Mouse (Mus musculus) left cerebral cortex, adult 18-20 months (tissue): ENCODE results near the gene Ensa. TPM values are rescaled to one million over a fixed set of nuclear protein-coding genes. Genes with fewer than 3 reads are reported as not detected.
"Not testable (repeated sequence)": the region's sequence is repeated elsewhere in the genome, so short reads cannot be mapped to it uniquely, and the experiment has no call there.

Experiments used
- DNase-seq, 2 experiments: peaks; one replicate each; pipeline ENCODE4 v3.0.0; 2021 to 2022; ENCODE audit warnings: low spot score in 2 of 2, mixed read lengths in 1 of 2
- total RNA-seq, 2 experiments: library from RNA; stranded (reverse); gene quantifications; 2 replicates each; pipeline ENCODE4 v1.2.3; 2021

Gene Ensa
- total RNA-seq, 2 experiments from 2014 or later, result 351 to 360 TPM

DNA sequence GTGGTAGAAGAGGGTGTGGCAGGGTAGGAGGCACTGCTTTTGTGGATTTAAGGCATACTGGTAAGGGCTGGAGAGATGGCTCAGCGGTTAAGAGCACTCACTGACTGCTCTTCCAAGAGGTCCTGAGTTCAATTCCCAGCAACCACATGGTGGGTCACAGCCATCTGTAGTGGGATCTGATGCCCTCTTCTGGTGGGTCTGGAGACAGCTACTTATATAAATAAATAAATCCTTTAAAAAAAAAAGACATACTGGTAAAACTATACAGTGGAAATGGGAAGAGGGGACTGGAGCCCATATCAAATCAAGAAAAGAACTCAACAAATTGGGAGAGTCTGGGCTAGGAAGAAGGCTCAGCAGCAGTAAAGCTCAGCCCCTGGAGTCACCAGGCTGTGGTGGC is 14.9 kb downstream of the Ensa start:
- DNase-seq, result no peak

DNA sequence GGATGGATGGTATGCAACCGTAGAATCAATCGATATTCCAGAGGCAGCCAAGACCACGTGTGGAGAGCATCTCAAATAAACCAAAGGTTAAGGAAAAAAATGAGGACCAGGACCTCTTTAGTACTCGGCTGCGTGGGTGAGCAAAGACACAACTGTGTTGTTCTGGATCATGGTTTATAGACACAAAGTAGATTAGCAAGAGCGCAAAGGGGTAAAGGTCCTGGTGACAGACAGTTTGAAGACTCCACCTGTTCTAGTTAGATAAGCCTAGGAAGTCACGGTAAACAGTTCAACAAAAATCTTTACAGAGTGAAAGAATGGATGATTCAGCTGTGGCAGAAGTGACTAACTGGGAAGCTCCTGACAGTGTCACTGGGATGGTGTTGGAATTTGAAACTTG is 18.3 kb downstream of the Ensa start:
- DNase-seq, result no peak

DNA sequence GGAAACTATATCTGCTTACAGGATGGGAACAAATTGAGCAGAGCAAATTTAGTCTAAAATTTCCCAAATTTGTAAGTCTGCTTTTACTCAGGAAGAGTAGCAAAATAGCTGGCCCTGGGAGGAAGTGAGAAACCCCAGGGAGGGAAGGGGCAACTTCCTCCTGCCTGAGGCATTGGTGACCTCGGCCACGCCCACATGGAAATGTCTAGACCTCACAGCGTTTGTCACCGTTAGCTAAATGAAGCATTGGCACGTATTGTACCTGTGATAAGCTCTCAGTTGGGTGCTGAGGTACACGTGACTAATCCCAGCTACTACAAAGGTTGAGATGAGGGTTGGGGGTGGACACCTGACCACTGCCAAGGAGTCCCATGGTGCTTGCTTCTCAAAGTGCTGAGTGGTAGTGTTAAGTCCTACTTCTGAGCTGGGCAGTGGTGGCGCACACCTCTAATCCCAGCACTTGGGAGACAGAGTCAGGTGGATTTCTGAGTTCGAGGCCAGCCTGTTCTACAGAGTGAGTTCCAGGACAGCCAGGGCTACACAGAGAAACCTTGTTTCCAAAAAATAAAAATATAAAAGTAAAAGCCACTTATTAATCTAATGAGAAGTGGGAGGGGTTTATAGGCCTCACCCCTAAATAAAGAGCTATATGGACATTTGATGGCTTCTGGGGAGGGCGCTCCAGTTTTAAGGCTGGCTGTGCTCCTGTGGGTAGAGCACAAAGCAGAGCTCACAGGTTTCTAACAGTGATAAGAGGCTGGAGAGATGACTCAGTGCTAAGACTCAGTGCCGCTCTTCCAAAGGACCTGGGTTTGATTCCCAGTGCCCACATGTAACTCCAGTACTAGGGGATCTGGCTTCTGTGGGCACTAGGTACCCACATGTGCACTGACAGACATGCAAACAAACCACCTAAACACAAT is 20.8 kb downstream of the Ensa start:
- no peak for DNase-seq

DNA sequence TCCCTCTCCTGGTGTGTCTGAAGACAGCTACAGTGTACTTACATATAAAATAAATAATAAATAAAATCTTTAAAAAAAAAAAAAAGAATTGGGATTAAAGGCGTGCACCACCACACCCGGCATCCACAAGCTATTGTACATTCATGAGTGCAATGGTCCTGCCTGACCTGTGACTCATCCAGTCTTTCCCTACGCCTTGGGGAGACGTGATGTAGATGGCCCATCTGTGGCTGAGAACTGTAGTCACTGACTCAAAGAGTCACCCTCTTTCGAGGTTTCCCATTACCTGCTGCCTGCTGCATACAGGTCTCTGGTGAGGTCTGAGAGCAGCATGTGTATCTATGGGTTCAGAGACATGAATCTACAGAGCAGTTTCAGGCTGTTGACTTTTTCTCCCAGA is 23.2 kb downstream of the Ensa start:
- no peak for DNase-seq

DNA sequence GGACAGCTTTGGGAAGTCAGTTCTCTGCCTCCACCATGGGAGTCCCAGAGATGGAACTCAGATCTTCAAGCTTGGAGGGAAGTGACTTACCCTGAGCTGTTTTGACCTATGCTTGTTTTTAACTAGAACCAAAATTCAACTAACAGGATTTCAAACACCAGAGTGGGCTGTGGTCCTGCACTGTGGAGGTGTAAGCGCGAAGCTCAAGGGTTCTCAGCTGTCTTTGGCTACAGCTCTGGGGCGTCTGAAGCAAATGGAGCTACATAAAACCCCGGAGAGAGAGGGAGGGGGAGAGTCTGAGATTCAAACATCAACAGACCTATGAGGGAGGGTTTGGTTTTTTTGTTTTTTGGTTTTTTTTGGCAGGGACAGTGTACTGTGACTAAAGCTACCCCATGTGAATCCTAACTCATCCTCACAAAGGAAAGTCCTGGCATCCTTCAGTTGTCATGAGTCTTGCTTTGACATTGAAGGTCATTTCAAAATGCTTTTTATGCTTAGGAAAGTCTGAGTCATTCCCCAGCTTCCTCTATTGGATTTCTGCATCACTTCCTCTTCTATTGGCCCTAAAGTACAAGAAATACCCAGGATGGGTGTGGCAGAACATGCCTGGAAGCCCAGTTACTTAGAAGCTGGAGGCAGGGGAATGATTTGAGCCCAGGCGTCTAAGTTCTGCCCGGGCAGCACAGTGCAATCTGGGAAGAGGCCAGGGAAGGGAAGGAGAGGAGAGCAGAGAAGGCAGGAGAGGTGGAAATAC is 25.7 kb downstream of the Ensa start:
- no peak for DNase-seq

DNA sequence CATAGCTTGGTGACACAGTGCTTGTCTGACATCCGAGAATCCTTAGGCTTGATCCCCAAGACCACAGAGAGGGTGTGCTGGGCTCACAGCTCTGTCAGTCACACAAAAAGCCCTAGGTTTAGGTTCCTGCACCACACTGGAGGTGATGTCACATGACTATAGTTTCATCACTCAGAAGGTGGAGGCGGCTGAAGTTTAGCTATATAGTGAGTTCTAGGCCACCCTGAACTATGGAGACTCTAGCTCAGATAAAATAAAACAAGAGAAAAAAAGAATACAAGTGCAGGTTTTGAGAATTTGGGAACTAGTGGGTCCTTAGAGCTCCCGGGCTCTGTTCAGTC is 26.2 kb downstream of the Ensa start:
- no peak for DNase-seq

DNA sequence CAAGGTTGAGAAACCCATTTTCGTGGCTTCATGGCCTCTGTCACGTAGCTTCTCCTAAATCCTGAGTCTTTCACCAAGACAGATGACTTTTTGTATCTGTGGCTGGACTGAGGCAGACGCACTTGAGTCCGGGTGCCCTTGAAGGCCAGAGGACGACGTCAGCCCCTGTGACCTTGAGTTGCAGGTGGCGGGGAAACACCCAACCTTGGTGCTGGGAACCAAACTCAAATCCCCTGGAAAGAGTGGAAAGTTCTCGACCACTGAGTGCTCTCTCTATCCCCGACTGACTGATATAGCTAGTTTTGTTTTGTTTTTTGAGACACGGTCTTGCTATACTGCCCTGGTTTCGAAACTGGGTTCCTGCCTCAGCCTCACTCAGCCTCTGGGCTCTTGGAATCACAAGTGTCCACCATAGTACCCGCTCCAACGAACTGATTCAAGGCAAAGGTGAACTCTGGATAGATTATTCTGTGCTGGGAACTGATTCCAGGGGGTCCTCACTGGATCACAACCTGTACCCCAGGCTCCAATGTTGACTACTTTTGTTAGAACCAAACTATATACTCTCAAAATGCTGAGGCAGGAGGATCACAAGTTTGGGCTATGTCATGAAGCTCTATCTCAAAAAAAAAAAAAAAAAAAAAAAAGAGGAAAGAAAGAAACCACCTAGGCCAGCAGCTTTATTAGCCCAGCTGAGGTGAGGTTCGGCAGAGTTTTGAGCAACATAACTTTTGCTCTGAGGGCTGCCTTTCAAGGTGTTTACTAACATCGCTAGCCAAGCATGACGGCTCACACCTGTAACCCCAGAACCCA is 26.8 kb downstream of the Ensa start:
- no peak for DNase-seq

DNA sequence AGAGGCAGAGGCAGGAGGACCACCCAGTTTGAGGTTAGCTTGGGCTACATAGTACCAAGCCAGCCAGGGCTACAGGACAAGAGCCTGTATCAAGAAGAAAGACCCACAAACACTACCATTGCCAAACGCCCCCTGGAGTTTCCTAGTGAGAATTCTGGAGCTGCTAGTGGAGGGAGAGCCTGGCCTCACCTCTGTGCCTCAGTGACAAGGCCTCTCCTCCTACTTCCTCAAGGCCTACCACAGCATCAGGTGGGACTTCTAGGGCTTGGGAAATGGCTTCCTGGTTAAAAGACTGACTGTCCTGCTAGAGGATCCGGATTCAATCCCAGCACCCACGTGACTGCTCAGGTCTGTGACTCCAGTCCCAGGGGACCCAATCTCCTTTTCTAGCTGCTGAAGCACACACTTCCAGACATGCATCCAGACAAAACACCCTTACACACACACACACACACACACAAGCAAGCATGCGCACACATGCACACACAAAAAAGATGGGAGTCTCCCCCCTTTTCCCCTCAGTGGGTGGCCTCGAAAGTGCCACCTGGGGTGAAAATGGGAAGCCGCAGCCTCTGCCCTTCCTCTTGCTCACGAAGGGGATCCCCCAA is 27.5 kb downstream of the Ensa start:
- DNase-seq, result no peak

DNA sequence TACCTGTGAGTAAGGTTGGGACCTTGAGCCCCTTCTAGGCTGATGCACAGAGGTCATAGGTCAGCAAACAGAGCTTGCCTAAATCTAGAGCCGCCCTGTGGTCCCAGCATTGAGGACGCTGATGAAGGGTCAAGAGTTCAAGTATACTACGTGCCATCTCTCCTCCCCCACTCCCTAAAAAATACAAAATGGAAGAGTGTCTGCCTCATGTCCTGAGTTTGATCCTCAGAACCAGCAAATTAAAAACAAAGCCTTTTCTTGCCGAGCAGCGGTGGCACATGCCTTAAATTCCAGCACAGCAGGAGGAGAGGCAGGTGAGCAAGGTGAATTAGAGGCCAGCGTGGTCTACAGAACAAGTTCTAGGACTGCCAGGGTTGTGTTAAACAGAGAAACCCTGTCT is 28.1 kb downstream of the Ensa start:
- DNase-seq, result no peak

DNA sequence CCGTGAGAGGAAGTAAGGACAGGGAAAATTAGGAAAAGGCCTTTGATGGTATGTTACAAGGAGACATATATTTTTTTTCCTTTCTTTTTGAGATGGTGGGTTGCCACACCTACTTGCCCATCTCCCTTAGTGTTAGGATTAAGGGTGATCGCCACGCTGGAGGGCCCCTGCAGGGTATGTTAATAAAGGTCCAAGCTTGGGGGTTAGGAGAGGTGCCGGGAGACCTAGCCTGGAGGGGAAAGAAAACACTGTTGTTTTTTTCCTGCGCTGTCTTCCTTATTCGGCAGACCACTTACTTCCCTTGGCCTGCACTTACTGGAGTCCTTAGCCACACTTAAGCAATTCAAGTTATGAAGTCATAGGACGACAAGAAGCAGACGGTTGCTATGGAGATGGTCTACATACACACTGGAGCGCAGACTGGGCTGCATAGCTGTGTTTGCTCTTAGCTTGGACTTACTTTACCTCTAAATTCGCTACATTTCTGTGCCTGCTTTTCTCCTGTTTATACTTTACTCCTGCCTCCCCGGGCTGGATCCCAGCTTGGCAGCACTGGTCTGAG is 28.8 kb downstream of the Ensa start:
- DNase-seq, result no peak

DNA sequence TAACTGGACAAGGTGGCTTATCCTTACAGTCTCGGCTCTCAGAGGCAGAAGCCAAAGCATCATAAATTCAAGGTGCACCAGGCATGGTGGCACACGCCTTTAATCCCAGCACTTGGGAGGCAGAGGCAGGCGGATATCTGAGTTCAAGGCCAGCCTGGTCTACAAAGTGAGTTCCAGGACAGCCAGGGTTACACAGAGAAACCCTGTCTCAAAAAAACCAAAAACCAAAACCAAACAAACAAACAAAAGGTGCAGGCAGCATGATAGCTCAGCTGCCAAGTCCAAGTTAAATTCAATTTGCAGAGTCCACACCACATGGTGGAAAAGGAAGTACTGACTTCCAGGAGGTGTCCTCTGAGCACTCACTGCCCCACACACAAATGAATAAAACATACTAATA is 29.6 kb downstream of the Ensa start:
- not testable (repeated sequence) for DNase-seq

DNA sequence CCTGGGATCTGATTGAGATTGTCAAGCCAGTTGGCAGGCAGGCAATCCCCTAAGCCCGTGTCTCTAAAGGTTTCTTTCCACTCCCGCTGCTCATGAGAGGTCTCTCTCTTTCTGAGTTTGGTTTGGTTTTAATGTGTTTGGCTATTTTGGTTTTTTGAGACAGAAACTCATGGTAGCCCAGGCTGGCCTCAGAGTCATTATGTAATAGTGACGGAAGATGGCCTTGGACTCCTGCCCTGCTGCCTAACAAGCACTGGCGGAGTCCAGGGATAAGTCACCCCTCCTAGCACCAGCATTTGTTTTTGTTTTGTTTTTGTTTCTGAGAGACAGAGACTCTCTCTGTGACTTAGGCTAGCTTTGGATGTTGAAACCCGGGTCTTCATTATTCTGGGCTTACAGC is 30.6 kb downstream of the Ensa start:
- DNase-seq, result no peak

DNA sequence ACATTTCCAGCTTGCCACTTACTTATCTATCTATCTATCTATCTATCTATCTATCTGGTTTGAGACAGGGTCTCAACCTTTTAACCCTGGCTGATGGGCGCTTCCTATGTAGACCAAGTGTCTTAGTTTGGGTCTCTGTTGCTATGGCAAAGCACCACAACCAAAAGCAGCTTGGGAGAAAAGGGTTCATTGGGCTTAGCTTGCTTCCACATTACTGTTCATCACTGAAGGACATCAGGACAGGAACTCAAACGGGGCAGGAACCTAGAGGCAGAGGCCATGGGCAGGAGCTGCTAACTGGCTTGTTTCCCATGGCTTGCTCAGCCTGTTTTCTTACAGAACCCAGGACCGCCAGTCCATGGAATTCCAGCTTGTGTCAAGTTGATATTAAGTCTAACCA is 32.3 kb downstream of the Ensa start:
- no peak for DNase-seq

DNA sequence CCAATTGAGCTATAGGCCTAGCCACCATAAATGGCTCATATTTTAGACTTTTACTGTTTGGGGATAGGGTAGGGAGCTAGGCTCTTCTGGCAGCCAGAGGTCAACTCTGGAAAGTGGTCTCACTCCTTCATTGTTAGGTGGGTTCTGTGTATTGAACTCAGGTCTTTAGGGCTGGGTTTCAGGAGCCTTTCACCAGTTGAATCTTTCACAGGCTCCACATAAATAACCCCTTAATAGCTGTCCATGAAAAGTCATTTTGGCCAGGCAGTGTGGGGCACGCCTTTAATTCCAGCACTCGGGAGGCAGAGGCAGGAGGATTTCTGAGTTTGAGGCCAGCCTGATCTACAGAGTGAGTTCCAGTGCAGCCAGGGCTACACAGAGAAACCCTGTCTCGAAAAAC is 32.9 kb downstream of the Ensa start:
- DNase-seq, result no peak

DNA sequence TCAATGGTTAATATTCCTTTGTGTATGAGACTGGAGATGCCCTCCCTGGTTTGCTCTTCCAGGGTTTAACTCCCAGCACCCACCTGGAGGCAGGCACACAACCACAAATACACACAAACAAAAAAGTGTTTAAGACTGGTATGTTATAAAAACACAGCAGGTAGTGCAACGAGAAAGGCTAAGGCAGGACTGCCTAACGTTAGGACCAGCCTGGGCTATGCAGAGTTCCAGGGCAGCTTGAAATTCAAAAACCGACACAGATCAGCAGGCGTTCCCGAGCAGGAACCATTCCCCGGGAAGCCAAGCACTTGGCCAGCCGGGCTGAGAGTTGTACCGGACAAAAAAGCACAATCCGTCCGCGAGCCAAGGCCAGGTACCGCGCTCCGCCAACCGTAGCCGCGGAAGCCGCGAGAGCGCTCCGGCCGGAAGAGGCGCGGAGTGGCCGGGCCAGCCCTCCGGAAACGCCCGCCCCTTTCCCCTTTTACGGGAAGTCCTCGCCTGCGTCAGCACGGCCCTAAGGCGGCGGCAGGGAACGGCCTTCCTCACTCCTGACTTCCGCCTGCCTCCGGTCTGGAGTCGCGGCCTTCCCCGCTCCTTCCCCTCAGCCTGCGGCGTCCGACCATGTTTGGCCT is 33.6 kb downstream of the Ensa start, which contains the start of gene Mcl1:
Mcl1 (plus strand) TSS at position 553 of the 632 bp plus-strand sequence.
- peak; percentile 92 to 94 for DNase-seq

DNA sequence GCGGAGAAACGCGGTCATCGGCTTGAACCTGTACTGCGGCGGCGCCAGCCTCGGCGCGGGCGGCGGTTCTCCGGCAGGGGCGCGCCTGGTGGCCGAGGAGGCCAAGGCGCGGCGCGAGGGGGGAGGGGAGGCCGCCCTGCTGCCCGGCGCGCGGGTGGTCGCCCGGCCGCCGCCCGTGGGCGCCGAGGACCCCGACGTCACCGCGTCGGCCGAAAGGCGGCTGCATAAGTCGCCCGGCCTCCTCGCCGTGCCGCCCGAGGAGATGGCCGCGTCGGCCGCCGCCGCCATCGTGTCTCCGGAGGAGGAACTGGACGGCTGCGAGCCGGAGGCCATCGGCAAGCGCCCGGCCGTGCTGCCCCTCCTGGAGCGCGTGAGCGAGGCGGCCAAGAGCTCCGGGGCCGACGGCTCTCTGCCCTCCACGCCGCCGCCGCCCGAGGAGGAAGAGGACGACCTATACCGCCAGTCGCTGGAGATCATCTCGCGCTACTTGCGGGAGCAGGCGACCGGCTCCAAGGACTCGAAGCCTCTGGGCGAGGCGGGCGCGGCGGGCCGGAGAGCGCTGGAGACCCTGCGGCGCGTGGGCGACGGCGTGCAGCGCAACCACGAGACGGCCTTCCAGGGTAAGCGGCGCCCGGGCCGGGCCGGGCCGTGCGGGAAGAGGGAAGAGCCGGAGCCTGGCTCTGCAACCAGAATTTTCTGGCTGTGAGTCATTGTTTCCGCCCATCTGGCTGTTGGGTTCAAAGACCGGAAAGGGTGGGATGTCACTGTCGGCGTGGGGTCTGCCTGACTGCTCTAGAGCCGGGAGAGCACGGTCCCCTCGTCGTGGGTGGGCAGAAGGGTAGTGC is 34.3 kb downstream of the Ensa start:
- DNase-seq, result peak; percentile 52 to 63

DNA sequence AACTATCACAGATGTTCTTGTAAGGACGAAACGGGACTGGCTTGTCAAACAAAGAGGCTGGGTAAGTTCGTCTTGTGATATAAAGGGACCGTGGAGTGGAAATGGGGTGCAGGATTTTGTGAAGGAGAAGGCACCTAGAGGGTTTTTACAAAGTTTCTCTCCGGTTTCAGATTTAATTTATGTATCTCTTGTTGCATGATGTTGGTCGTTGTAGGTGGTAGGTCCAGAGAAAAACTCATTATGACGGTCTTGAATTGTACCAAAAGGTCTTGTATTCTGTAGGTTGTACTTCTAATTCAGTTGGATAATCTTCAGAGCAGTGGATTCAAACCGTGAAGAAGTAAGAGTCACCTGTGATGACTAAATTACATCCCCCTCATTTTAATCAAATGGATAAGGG is 35.2 kb downstream of the Ensa start:
- DNase-seq, result no peak

DNA sequence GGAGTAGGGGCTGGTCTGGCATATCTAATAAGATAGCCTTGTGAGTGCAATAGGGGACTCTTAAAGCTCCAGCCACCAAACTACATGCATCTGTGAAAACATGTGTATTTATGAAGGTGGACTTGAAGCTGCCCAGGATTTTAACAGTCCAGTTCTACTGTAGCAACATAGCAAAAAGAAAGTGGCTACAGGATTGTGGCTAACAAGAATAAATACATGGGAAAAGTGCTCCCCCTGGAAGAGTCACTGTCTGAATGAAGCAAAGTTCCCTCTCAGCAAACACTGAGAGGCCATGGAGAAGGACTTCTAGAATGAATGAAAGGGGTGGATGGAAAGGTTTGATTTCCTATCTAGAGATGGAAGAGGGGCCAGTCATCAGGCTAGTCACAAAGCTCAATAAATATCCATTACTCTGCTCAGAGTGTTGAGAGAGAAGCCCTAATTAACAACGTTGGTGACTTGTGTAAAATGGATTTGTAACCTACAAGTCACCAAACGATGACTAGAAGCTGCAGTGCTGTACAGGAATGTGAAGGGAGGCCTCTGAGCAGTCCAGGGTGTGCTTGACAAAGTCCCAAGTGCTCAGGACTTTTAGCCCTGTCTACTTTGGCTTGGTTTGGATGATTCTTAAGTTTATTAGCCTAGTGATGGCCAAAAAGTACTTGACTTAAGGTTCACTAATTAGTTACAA is 36.1 kb downstream of the Ensa start:
- DNase-seq, result no peak
